Mouse (Mus musculus) T-helper 2 cell (primary cell): Measurements from ENCODE around the gene Wnt5b.

Experiments
- in situ Hi-C: fragments of 300-600 bp; cut with MboI, MseI; formaldehyde crosslinking; loops from one replicate; pipeline ENCODE4 v1.15.1; 2025; ENCODE audit warnings: high pct_unique_total_duplicates

Gene Wnt5b

DNA sequence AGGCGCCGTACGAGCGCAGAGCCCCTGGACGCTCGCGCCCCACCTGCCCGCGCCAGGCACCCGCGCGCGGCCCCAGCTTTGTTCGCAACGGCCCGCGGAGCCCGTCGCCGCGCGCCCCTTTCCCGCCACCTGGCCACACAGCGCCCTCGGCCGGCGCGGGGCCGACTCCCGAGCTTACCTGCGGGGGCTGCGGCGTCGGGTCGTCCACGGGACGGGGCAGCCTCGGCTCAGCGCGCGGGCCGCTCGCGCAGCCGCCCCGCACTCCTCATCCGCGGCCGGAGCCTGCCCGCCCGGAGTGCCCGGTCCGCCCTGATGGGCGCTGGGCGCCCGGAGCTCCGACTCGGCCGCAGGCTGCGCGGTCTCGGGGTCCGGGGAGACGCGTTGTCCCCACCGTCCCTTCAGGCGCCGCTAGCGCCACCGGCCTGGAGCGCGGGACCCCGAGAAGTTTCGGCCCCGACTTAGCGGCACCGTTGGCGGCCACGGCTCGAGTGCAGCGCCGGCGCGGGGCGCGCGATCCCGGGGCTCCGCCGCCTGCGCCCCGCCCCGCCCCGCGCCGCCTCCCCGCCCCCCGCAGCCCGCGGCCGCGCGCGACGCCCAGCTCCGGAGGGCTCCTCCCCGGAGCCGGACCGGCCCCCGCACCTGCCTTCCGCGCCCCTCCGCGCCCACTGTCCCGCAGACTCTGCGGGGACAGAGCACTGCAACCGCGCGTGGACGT lies at the start of gene Wnt5b:
Gene Wnt5b, minus strand, starts transcription at position 545 of the 715 bp plus-strand sequence.
- in situ Hi-C loops, result no loop called here

DNA sequence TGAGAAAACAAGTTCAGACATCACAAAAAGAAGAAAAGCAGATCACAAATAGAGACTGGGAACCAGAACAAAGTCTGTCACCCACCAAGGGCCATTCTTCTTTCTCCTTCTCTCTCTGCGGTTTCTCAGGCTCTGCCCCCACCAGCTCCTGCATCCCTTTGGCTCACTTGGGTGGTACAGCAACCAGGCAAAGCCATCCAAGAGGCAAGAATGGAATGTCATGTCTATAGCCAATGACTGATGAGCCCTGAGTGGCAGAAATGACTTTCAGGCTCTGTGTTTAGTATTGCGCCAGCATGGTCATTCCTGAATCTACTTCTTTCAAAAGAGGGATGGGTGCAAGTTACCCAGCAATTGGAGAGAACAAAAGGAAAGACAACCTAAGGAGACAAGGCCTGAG lies 46.7 kb upstream of the Wnt5b start:
- in situ Hi-C loops, result no loop called here

DNA sequence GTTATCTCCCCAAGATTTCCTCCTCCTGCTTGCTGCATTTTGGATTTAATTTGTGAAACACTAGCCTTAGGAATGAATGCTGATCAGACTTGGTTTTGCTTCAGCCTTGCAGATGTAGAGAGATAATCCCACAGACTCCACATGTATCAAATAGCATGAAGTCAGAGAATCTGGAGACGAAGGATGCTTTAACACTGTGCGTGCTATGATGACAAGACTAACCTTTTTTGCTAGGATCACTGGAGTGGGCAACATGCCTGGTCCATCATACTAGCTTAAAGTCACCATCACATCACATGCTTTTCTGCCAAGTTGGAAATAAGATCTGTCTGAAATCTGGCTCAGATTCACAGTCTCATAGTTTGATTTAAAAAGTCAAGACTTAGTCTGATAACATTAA lies 43.8 kb upstream of the Wnt5b start:
- in situ Hi-C loops, result no loop called here

DNA sequence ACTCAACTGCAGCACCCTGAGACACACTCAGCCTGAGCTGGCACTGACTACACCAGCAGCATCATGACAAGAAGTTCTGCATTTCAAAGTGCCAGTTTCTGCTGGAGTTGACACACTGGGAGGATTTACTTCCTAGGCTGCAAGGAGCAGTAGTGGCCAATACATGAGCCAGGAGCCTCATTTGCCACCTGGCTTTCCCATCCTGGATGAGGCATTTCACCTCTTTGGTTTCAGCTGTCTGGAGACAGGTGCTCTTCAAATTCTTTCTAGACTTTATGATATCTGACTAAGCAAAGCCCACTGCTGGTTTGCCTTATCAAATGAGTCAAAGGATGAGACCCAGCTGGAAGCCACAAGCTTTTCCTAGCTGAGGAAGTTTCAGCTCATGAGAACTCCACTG lies 43.3 kb upstream of the Wnt5b start:
- in situ Hi-C loops, result no loop called here

DNA sequence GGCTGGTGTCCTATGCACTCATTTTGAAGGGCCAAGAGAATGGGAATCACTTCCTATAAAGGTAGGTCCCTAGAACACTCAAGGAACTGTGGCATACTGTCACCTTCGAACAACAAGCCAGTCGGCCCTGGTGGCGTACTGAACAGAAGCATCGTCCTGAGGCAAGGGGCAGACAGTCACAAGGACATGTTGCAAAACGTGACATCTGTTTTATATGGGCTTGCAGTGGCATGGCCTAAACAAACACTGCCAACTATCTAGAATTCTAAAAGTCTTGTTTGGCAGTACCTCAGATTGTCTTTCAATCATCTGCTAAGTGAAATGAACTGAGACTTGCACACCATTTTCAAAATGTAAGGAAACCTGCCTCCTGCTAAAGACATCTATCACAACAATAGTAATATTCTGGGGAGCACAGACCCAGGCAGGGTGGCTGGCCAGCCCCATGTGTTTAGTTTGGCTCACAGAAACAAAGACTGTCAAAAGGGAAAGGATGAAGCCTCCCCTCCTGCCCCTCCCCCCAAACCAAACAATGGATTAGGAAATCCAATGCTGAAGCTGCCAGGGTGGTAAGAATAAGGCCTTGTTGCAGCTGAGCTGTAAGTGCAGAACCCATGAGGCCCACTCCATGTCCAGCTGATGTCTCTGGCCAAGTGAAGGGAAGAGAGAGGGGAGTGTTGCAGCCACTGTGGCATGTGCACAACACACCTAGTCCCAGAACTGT lies 41.7 kb upstream of the Wnt5b start:
- in situ Hi-C loops, result no loop called here

DNA sequence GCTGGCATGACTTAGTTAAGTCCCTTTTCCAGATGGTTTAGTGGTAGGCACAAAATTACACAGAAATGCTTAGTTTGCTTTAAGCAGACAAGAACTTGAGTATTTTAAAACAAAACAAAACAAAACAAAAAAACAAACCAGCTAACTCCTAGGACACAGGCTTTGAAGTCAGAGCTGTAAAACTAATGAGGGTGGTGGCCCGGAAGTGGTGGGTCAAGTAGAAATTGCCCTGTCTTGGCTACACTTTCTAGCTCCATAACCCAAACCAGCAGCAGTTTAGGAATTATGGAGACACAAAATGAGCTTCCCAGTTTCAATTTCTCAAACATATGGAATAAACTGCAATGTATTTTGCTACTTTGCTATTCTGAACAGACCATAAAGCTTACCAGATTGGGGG lies 39.9 kb upstream of the Wnt5b start:
- in situ Hi-C loops, result no loop called here

DNA sequence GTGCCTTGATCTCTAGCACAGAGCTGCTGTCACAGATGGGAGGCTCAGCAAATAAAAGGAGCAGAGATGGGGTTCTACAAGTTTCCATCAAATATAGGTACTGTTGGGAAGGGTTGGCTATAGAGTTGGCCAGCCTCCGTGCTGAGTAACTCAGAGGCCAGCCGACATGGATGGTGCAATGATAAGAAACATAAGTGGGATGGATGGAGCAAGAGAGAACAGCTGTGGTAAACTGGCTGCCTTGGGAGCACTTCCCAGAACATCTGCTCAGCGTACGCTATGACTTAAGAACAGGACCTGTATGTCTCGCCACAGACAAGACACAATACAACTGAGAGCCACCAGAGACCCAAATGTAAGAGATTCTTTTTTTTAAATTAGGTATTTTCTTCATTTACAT lies 39.0 kb upstream of the Wnt5b start:
- in situ Hi-C loops, result no loop called here

DNA sequence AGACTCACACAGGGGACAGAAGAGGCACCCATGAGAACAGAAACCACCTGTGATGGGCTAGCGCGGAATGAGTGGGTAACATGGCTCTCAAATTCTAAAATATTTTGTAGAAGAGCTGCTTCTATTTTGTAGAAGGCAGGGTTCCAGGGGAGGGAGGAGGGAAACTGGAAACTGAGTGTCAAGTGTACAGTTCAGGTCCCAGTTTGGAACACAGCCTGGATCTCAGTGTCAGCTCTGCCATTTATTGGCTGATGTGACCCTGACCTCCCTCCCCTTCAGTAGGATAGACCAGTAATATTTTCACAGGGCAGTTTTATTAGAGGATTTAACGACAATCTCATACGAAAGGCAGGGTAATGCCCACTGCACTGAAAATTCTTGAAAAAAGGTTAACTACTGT lies 32.6 kb upstream of the Wnt5b start:
- in situ Hi-C loops, result no loop called here

DNA sequence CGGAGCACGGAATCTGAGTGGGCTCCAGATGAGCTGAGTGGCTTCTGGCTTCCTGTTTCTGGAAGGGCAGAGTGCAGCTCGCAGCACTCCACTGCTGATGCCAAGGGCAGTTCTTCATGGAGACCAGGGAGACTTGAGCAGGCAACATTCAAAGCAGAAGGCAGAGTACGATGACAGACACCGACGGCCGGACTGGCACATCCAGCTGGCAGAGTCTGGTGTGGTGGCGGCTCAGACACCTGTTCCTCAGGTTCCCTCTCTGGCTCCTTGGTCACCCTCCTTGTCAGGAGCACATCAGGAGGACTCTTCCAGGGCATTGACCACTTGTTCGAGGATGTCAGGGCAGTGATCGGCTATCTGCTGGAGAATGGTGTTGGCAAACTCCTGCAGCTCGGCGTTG lies 31.2 kb upstream of the Wnt5b start:
- in situ Hi-C loops, result no loop called here

DNA sequence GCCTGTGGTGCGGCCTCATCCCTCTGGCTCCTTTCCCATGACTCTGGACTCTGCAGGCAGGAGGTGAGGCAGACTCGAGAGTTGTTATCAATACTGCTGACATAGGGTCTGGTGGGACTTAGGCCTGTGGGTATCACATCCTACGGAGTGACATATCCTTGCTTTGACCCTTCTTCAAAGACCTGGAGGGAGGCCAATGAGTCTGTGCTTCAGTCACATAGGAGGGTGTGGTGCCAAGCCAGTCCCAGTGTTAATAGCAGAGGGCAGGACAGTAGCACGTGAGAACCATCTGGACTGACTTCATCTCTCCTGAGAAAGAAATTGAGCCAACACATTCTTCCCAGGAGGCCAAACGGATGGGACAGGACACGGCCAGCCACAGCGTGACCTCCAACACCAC lies 28.1 kb upstream of the Wnt5b start:
- in situ Hi-C loops, result no loop called here

DNA sequence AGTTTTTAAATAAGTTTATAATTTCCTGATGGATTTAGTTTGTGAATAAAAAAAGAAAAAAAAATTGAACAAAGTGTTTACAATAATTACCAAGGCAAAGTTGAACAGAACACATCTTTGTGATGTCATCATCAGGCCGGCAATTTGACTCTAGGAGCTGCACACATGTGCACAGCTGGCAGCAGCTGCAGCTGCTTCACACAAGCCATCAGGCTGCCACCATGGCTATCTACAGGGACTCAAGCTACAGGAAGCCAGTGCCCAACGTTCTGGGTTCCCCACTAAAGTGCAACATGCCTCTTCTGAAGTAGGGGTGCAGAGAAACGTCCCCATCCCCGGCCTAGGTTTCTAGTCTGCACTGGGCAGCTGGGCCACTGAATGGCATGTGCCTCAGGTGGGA lies 26.6 kb upstream of the Wnt5b start:
- in situ Hi-C loops, result no loop called here

DNA sequence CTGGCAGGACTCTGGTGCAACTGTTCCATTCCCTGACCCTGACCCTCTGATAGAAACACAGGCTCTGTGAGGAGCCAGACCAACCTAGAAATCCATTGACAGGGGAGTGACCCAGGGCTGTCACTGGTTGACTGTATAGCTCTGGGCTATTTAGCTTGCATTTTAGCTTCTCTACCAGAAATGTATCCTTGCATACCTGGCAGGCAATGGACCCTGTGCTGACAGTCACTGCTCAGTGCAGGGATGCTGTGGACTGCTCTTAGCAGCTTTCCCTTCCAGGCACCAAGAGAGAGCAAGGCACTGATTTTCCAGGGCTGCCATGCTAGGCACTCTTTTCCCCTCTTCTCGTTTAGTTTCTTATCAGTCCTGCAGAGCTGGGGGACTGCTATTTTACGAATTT lies 24.2 kb upstream of the Wnt5b start:
- in situ Hi-C loops, result no loop called here

DNA sequence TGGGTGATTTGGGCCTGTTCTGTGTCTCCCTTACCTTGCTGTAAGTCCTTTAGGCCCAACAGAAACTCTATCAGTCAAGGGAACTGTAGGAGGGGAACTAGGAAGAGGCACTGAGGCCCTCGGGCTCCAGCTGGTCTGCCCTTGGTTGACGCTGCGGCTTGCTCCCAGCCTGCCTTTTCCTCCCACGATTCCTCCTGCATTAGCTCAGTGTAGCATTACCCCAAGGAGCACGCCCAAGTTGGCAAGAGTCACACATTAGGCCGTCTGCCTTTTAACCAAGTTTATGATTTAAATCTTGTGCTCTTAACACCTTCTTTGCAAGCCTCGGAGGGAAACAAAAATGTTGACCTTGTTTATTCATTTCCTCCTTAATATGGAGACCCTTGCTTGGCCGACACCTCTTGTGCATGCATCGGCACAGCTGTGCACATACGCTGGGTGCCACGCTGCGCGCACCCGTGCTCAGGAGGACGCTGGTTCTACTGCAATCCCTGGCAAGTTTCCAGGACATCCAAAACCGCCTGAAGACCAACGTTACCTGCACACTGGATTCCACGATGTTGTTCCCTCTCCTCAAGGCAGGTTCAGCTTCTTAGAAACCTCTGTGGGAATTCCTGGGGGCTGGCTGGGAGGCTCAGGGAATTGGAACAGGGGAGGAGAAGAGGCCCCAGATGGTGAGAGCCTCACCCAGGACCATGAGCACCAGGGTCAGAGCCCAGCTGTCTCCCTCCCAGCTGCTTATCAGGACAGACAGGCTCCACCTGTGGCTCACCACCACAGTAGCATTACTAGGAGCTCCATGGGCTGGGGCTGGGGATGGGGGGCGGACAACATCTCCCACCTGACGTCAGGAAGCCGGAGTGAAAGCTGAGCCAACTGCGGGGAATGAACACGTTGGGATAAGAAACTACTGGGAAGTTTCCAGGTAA lies 21.6 kb upstream of the Wnt5b start:
- in situ Hi-C loops, result no loop called here

DNA sequence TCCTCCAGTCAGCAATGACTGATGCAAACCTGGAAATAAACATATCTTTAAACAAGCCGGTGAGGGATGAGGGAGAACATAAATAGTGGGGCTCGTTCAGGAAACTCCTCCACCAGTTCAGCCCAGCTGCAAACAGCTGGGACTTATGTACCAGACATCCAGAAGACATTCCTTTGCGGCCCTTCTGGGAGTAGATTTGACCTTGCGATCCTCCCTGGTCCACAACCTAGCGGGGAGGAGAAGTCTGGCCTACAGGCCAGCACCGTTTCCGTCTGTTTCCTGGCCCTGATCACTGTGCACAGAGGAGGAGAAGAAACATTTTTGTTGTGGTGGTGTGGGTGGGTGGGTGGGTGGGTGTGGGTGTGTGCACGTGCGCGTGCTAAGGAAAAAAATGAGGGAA lies 18.4 kb upstream of the Wnt5b start:
- in situ Hi-C loops, result no loop called here

DNA sequence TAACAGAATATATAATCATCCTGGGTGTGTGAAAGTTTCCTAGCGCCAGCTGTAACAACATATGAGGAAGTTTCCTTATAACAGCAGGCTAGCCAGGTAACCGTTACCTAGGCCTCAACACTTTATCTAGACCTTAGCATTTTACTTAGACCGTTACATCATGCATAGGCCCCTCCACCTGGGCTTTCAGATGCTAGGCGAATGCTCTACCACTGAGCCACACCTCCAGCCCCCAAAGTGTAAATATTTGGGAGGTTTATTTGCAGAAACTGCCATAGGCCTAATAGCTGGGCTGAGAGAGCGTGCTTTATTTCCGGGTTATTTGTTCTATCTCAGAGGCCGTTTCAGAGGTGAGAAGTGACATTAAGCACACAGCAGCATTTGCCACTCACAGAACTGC lies 14.7 kb upstream of the Wnt5b start:
- in situ Hi-C loops, result no loop called here

DNA sequence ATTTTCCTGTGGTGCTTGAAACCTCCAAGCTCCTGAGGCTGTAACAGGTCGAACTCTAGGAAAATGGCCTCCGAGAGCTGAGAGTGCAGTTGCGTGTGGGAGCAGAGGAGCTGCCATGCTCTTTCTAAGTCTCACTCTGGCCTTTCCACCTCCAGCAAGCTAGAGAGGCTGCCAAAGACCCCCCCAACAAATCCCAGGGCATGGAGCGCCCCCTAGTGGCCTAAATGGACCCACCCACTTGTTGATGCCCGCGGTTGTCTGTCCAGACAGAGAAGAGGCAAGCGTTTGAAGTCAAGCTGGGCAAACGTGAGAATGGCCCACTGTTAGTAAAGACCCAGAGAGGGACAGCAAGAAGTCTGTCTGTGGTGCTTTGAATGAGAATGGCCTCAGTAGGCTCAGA lies 10.3 kb upstream of the Wnt5b start:
- in situ Hi-C loops, result no loop called here

DNA sequence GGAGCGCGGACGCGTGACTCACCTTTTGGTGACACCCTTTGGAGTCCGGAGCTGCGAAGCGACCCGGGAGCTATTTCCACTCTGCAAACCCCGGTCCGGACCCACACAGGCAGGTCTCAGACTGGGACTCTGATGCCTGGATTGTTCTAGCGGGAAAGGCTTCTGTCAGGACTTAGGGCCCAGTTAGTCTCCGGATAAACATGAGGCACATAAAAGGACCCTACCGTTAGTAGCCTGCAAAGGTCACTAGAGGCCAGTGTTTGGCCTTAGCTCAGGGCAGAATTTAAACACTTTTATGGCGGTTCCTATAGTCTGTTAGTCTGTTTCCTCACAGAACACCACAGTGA lies 344 bp upstream of the Wnt5b start:
- in situ Hi-C loops, result no loop called here

DNA sequence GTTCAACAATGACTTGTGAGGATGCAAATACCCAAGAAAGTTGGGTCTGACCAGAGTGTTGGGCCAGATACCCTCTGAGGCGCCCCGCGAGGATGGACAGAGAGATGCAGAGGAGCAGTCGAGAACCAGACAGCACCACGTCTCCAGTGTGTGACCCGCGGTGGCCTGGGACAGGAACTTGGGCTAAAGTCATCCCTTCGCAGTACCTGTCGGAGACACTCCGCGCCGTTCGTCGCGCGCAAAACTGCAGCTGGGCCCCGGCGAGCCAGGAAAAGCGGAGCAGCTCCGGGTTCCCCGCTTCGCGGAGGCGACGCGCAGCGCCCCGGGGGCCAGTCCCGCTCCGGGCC lies 718 bp downstream of the Wnt5b start:
- in situ Hi-C loops, result no loop called here

DNA sequence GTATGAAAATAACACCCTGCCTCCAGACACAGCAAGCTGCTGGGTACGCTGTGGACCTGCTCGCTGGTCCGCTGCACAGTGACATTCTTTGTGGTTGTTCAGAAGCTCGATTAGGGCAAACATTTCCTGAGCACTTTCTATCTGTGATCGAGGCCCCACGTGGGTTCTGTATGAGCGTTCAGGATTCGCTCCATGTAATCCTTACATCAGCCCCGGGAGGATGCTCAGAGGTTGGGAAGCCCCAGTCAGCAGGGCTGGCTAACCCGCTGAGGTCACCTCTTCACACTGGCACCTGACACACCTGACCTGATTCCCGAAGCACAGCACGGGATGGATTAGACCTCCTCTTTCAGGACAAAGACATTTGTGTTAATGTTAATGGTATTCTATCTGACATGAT lies 8.3 kb downstream of the Wnt5b start:
- in situ Hi-C loops, result no loop called here

DNA sequence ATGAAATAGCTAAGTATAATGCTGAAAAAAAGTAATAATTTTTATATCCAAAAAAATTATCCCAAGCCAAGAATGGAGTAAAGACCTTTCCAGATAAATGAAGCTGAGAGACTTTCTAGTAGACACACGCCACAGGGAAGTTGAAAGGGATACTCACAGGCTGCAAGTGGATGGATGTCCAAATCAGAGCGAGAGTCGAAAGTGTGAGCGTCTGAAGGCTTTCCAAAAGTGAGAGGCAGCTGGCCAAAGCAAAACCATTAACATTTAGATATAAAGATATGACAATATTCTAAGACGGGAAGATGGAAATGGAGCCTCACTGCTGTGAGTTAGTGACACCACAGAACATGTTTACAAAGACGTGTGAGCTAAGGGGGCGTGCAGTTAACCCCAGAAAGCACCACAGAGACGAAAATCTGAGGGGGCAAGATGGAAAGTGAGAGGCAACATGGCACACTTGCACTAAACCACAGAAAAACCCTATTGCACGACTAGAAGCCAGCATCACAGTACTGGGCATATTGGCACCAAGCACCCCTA lies 10.9 kb downstream of the Wnt5b start:
- in situ Hi-C loops, result no loop called here

DNA sequence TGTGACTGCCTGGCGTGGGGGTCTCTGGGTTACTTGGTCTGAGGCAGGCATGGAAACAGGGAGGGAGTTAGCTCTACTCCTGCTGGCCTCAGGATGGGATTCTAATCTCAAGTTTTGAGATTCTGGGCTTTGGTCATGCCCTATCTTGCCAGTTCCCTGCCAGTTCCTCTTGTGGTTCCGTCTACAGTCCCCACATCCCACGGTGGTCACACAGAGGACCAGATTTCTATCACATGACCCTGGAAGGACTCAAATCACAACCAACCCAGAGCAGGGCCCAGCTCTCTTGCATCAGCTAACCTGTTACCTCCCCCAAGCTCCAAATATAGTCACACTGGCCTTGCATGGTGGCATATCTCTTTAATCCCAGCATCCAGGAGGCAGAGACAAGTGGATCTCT lies 14.5 kb downstream of the Wnt5b start:
- in situ Hi-C loops, result no loop called here

DNA sequence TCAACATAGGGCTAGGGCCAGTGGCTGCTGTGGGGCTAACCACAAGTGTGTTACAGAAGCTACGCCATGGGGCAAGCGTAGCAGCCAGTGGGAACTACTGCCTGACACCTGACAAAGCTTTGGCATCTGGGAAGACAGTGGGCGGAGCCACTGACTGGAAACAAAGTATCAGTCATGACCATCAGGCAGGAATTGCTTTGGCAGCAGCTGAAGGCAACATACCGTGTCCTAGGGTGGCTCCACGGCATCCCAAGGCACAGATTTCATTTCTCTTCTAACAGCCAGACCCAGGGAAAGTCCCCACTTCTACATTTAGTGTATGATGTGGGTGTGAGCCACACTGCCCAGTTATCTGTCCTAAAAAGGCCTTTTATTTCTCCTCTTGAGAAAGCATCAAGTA lies 17.6 kb downstream of the Wnt5b start:
- in situ Hi-C loops, result no loop called here
